ENCODE assay signal across 10 mouse cellular contexts in genomic region chr4:120131441-120132220, GRCm38 (mm10). TPM values are rescaled to one million over a fixed set of nuclear protein-coding genes. Genes with fewer than 3 reads are reported as not detected.
DNase-seq lines count a peak whose midpoint lies in the region; ATAC-seq and TF ChIP-seq lines count a peak whose summit lies in the region.
"Had no signal": no experiment of that assay in that cellular context is flagged by ENCODE, and none has a peak within 500 bp of the region (broad histone marks: within the 10 kb centered on the region; RNA-seq: fewer than 3 reads in every experiment).

No protein-coding gene starts in this region.

- WGBS in midbrain, postnatal 0 days = 77% methylated on average over 24 of the region's 24 CpGs
- WGBS in midbrain, embryonic 16.5 days = 75% methylated on average over 22 of the region's 24 CpGs
- WGBS in forebrain, postnatal 0 days = 59% methylated on average over 24 of the region's 24 CpGs

- H3K27me3 ChIP-seq in midbrain, postnatal 0 days (ENCODE audit: insufficient read depth, low read length) = no peaks in the 10 kb centered on the region
- no peaks in the 10 kb centered on the region for H3K27me3 ChIP-seq in midbrain, embryonic 16.5 days (ENCODE audit: control insufficient read depth, insufficient read depth, low read depth, low read length)
- H3K27me3 ChIP-seq in forebrain, postnatal 0 days (ENCODE audit: insufficient read depth, low read length) = no peaks in the 10 kb centered on the region

- peaks cover 16% of the 10 kb centered on the region for H3K36me3 ChIP-seq in midbrain, postnatal 0 days (ENCODE audit: insufficient read depth, low read length)
- H3K36me3 ChIP-seq in midbrain, embryonic 16.5 days (ENCODE audit: control insufficient read depth, insufficient read depth, low read length) = no peaks in the 10 kb centered on the region
- H3K36me3 ChIP-seq in forebrain, postnatal 0 days (ENCODE audit: insufficient read depth) = peaks cover 33% of the 10 kb centered on the region

- TF ChIP-seq CTCF in midbrain, postnatal 0 days (IDR thresholded peaks at IDR 0.05) = no peak
- TF ChIP-seq CTCF in forebrain, postnatal 0 days (IDR thresholded peaks at IDR 0.05; ENCODE audit: low read depth) = no peak

- peak; percentile 76 for DNase-seq in midbrain, postnatal 0 days (ENCODE audit: low spot score)
- peak; percentile 56 for DNase-seq in cerebellum, adult 8-10 months
- DNase-seq in kidney, postnatal 14 days = peak; percentile 75
- DNase-seq in testis, postnatal 10 days (ENCODE audit: low spot score) = peak; percentile 93
- no peak for DNase-seq in forebrain, postnatal 0 days

- no peak for ATAC-seq in midbrain, postnatal 0 days (ENCODE audit: low FRiP score)
- no peak for ATAC-seq in midbrain, embryonic 16.5 days
- no peak for ATAC-seq in forebrain, postnatal 0 days
- no peak for ATAC-seq in megakaryocyte, adult 5-6 weeks (ENCODE audit: poor library complexity, severe bottlenecking)
- no peak for ATAC-seq in megakaryocyte-erythroid progenitor cell, adult 5-6 weeks (replicated peaks; ENCODE audit: low FRiP score, low TSS enrichment, poor library complexity, severe bottlenecking)

- no peak overlapping the region for H3K4me2 ChIP-seq in midbrain, postnatal 0 days (ENCODE audit: low read depth, low read length, poor library complexity, severe bottlenecking)
- no peak overlapping the region for H3K4me2 ChIP-seq in midbrain, embryonic 16.5 days (ENCODE audit: low read length)
- no peak overlapping the region for H3K4me2 ChIP-seq in forebrain, postnatal 0 days (ENCODE audit: low read depth)

- no peak overlapping the region for H3K27ac ChIP-seq in midbrain, postnatal 0 days (ENCODE audit: low read depth, low read length)
- no peak overlapping the region for H3K27ac ChIP-seq in midbrain, embryonic 16.5 days (ENCODE audit: low read length)
- no peak overlapping the region for H3K27ac ChIP-seq in forebrain, postnatal 0 days (ENCODE audit: low read depth, low read length)
- H3K27ac ChIP-seq: kidney, postnatal 0 days had no signal

- H3K9ac ChIP-seq in midbrain, postnatal 0 days (replicated peaks; ENCODE audit: low read length, poor library complexity, severe bottlenecking) = no peak overlapping the region
- no peak overlapping the region for H3K9ac ChIP-seq in midbrain, embryonic 16.5 days (ENCODE audit: low read depth, low read length)
- H3K9ac ChIP-seq in forebrain, postnatal 0 days = no peak overlapping the region

- H3K9me3 ChIP-seq in midbrain, postnatal 0 days (ENCODE audit: low read length) = no peaks in the 10 kb centered on the region
- H3K9me3 ChIP-seq in midbrain, embryonic 16.5 days (replicated peaks; ENCODE audit: control insufficient read depth, low read length, poor library complexity, severe bottlenecking) = no peaks in the 10 kb centered on the region
- H3K9me3 ChIP-seq in forebrain, postnatal 0 days (ENCODE audit: low read length) = no peaks in the 10 kb centered on the region

- no peak overlapping the region for H3K4me3 ChIP-seq in midbrain, postnatal 0 days (ENCODE audit: low read depth, low read length)
- no peak overlapping the region for H3K4me3 ChIP-seq in midbrain, embryonic 16.5 days (ENCODE audit: low read depth, low read length)
- H3K4me3 ChIP-seq in forebrain, postnatal 0 days (ENCODE audit: low read depth, low read length) = no peak overlapping the region

- no peaks in the 10 kb centered on the region for H3K4me1 ChIP-seq in midbrain, postnatal 0 days (ENCODE audit: insufficient read depth, low read length)
- no peaks in the 10 kb centered on the region for H3K4me1 ChIP-seq in midbrain, embryonic 16.5 days (ENCODE audit: control insufficient read depth, insufficient read depth, low read length)
- H3K4me1 ChIP-seq in forebrain, postnatal 0 days (ENCODE audit: insufficient read depth) = no peaks in the 10 kb centered on the region

RNA-seq across cellular contexts. Expression of gene Edn2, which starts 29.4 kb away (rescaled TPM):
- 0.38 TPM in 1 of 2 replicates, not detected in the other for total RNA-seq in midbrain, postnatal 0 days (2014; rRNA removed)
- 0.10 and 0.29 TPM in 2 replicates for polyA plus RNA-seq in midbrain, postnatal 0 days (2015; fragmentation: Nextera tagmentation; extraction: Ambion mirVana)
- polyA plus RNA-seq in midbrain, embryonic 16.5 days (2015; fragmentation: Nextera tagmentation; extraction: Ambion mirVana) = 0.19 TPM in 1 of 2 replicates, not detected in the other
- total RNA-seq in forebrain, postnatal 0 days (2014; rRNA removed) = not detected in 2 replicates
- polyA plus RNA-seq in forebrain, postnatal 0 days (2015; fragmentation: Nextera tagmentation; extraction: Ambion mirVana) = 0.13 TPM in 1 of 2 replicates, not detected in the other
- not detected in 2 replicates for total RNA-seq in megakaryocyte, adult 5-6 weeks (2015)
- total RNA-seq in megakaryocyte, adult 5-6 weeks (2017) = not detected in 2 replicates
- total RNA-seq in megakaryocyte-erythroid progenitor cell, adult 5-6 weeks (2014; fragmentation: Nextera tagmentation) = not detected in 2 replicates
- not detected in 2 replicates for total RNA-seq in megakaryocyte-erythroid progenitor cell, adult 5-6 weeks (2017)
- total RNA-seq: neutrophil, adult 5-6 weeks had no signal
- polyA plus RNA-seq: kidney, postnatal 0 days had no signal
